Comparison of ENCODE assay signal across 29 mouse cellular contexts in genomic region chr11:61293251-61293650, GRCm38 (mm10). TPM values are rescaled to one million over a fixed set of nuclear protein-coding genes. Genes with fewer than 3 reads are reported as not detected.
DNase-seq lines count a peak whose midpoint lies in the region; TF ChIP-seq lines count a peak whose summit lies in the region.
"Had no signal": no experiment of that assay in that cellular context is flagged by ENCODE, and none has a peak within 500 bp of the region (broad histone marks: within the 10 kb centered on the region; RNA-seq: fewer than 3 reads in every experiment).

No protein-coding gene starts in this region.

- TF ChIP-seq EP300 in heart, adult 2 months (IDR thresholded peaks at IDR 0.05; ENCODE audit: insufficient read depth, low read depth, low read length), result no peak

- no peaks in the 10 kb centered on the region; the same call in 1 of the 2 replicates for H3K9me3 ChIP-seq in heart, embryonic 10.5 days
- H3K9me3 ChIP-seq: embryonic facial prominence, embryonic 12.5 days; embryonic facial prominence, embryonic 15.5 days; hindbrain, embryonic 12.5 days; hindbrain, embryonic 15.5 days had no signal

- no peaks in the 10 kb centered on the region for H3K79me2 ChIP-seq in heart, adult 2 months (replicated peaks; ENCODE audit: control insufficient read depth, insufficient read depth, low read length)

- TF ChIP-seq CTCF in heart, adult 2 months (IDR thresholded peaks at IDR 0.05), result no peak

- H3K27ac ChIP-seq in heart, adult 2 months, result peak overlapping the region; percentile 44; the same call in 1 of the 2 replicates
- H3K27ac ChIP-seq in heart, embryonic 10.5 days, result no peak overlapping the region
- H3K27ac ChIP-seq: embryonic facial prominence, embryonic 12.5 days; embryonic facial prominence, embryonic 15.5 days; heart, embryonic 13.5 days; hindbrain, embryonic 12.5 days; hindbrain, embryonic 15.5 days had no signal

- no peak for TF ChIP-seq POLR2A in heart, adult 2 months (IDR thresholded peaks at IDR 0.05; ENCODE audit: insufficient read depth, low read depth, low read length)

- H3K27me3 ChIP-seq in heart, adult 2 months (ENCODE audit: control insufficient read depth, insufficient read depth, low read length), result no peaks in the 10 kb centered on the region
- no peaks in the 10 kb centered on the region for H3K27me3 ChIP-seq in heart, embryonic 10.5 days (ENCODE audit: insufficient read depth, poor library complexity, severe bottlenecking)
- H3K27me3 ChIP-seq: embryonic facial prominence, embryonic 12.5 days; embryonic facial prominence, embryonic 15.5 days; heart, embryonic 13.5 days; hindbrain, embryonic 12.5 days; hindbrain, embryonic 15.5 days had no signal

- H3K4me1 ChIP-seq in heart, adult 2 months (ENCODE audit: control insufficient read depth, insufficient read depth, low read length), result peaks cover 1% of the 10 kb centered on the region
- H3K4me1 ChIP-seq in heart, embryonic 10.5 days, result no peaks in the 10 kb centered on the region
- H3K4me1 ChIP-seq: embryonic facial prominence, embryonic 12.5 days; embryonic facial prominence, embryonic 15.5 days; heart, embryonic 13.5 days; hindbrain, embryonic 12.5 days; hindbrain, embryonic 15.5 days had no signal

- intact Hi-C loops in heart, adult 2 months (cut with DNase I), result no loop called here

- H3K9ac ChIP-seq in heart, adult 2 months (ENCODE audit: low read depth, low read length), result no peak overlapping the region
- H3K9ac ChIP-seq: embryonic facial prominence, embryonic 12.5 days; embryonic facial prominence, embryonic 15.5 days; forebrain, postnatal 0 days; heart, embryonic 13.5 days; hindbrain, embryonic 12.5 days; hindbrain, embryonic 15.5 days had no signal

- H3K36me3 ChIP-seq in heart, adult 2 months (ENCODE audit: control insufficient read depth, insufficient read depth, low read length), result no peaks in the 10 kb centered on the region; the same call in 1 of the 2 replicates
- H3K36me3 ChIP-seq in heart, embryonic 10.5 days, result no peaks in the 10 kb centered on the region
- H3K36me3 ChIP-seq: embryonic facial prominence, embryonic 12.5 days; embryonic facial prominence, embryonic 15.5 days; heart, embryonic 13.5 days; hindbrain, embryonic 12.5 days; hindbrain, embryonic 15.5 days had no signal

- H3K4me3 ChIP-seq in heart, adult 2 months, result no peak overlapping the region
- no peak overlapping the region for H3K4me3 ChIP-seq in heart, embryonic 10.5 days
- H3K4me3 ChIP-seq: embryonic facial prominence, embryonic 12.5 days; embryonic facial prominence, embryonic 15.5 days; heart, embryonic 13.5 days; hindbrain, embryonic 12.5 days; hindbrain, embryonic 15.5 days had no signal

- no peak for DNase-seq in heart, adult 2 months
- no peak for DNase-seq in heart, embryonic 10.5 days (ENCODE audit: low spot score)
- DNase-seq in R1 (ENCODE audit: low read depth, low spot score), result peak; percentile 81
- DNase-seq in embryo, embryonic 9.5 days (ENCODE audit: extremely low spot score), result peak; percentile 28
- no peak for DNase-seq in lung, postnatal 14 days
- DNase-seq in thymus, postnatal 10 days (ENCODE audit: low spot score in 2 of 2), result no peak
- DNase-seq: adrenal gland, postnatal 10 days; adrenal gland, postnatal 36 days; cerebellum, adult 18-20 months; cerebellum, adult 9-10 months; cerebellum, postnatal 14 days; forebrain, postnatal 0 days; gastrocnemius, postnatal 10 days; gastrocnemius, postnatal 36 days; heart, postnatal 14 days had no signal

- WGBS in heart, adult 2 months, result 58% methylated on average over 2 of the region's 2 CpGs
- 66% methylated on average over 2 of the region's 2 CpGs for WGBS in heart, embryonic 10.5 days

RNA-seq across cellular contexts. Expression of gene Aldh3a2, which starts 26.0 kb away (rescaled TPM):
- 10 to 100 TPM; 33.8 to 36.4 TPM for total RNA-seq in heart, adult 2 months (2021)
- 26.2 and 40.9 TPM in 2 replicates for polyA plus RNA-seq in heart, adult 2 months (2012; rRNA removed)
- polyA plus RNA-seq in heart, embryonic 10.5 days (2016; fragmentation: Nextera tagmentation; extraction: Ambion mirVana), result 26.3 and 29.1 TPM in 2 replicates

RNA-seq across cellular contexts. Expression of gene Slc47a2, which starts 49.4 kb away (rescaled TPM):
- not detected for total RNA-seq in heart, adult 2 months (2021)
- 0.04 and 0.12 TPM in 2 replicates for polyA plus RNA-seq in heart, adult 2 months (2012; rRNA removed)
- polyA plus RNA-seq in heart, embryonic 10.5 days (2016; fragmentation: Nextera tagmentation; extraction: Ambion mirVana), result 0.20 TPM in 1 of 2 replicates, not detected in the other
- total RNA-seq: adrenal gland, adult 18-20 months; adrenal gland, postnatal 10 days; adrenal gland, postnatal 36 days; forebrain, postnatal 0 days; gastrocnemius, postnatal 10 days; gastrocnemius, postnatal 36 days; granulocyte monocyte progenitor cell, adult 5-6 weeks; heart, postnatal 14 days; hematopoietic stem cell, adult 5-6 weeks had no signal
- polyA plus RNA-seq: C2C12; CD4-positive, CD25-positive, alpha-beta regulatory T cell, adult 4 months; embryonic facial prominence, embryonic 12.5 days; forebrain, embryonic 11.5 days; forebrain, embryonic 14.5 days; forebrain, postnatal 0 days; heart, embryonic 13.5 days; hindbrain, embryonic 12.5 days; hindbrain, embryonic 15.5 days; intestine, embryonic 14.5 days; intestine, postnatal 0 days had no signal

Comparison
In these comparisons a context has a peak if more than half of its experiments do, and no peak if none do; other contexts are left out.
1. DNase-seq: peak in R1 (single experiment) and embryo, embryonic 9.5 days (single experiment); none in heart, adult 2 months (0 of 2), heart, embryonic 10.5 days (single experiment), lung, postnatal 14 days (single experiment) and thymus, postnatal 10 days (0 of 2).